Mouse (Mus musculus): ENCODE results near the gene Scn3b.

DNA sequence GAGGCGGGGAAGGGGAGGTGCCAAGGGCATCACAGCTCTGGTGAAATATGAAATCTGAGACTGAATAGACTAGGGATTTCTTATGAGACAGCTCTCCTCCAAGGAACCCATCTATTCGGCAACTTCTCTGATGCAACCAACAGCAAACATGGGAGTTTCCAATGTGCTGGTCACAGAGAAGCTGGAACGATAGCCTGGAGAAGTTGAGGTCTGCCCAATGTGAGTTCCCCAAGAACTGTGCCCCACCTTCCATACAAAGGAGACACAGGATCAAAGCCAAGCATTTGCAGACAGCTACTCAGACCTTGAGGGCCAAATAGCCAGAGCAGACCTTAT, 52.6 kb downstream of the Scn3b start:
- TF ChIP-seq CTCF (IDR thresholded peaks at IDR 0.05; ENCODE audit: borderline replicate concordance, insufficient read depth, low read length) (no peak), POLR2A (IDR thresholded peaks at IDR 0.05; ENCODE audit: low read depth, low read length) (peak; percentile 41; the same call in 1 of the 2 replicates)

All from embryonic fibroblast, embryonic 13.5 days (primary cell).